Mouse (Mus musculus) embryonic fibroblast, embryonic 13.5 days (primary cell): ENCODE measurements at regions not wholly inside any gene's neighbourhood (a gene's known extent, or its start where the extent isn't known, plus 50 kb on each side); places are given as distances from the start of the nearest gene placed in this dataset.

Experiments
- H3K27ac ChIP-seq: 2 replicates; pipeline ENCODE4 v1.5.1; 2012; ENCODE audit warnings: low read length, control low read depth, inconsistent platforms; ENCODE audit not compliant: insufficient read depth
- H3K4me1 ChIP-seq: 2 replicates; pipeline ENCODE4 v1.6.1; 2011; ENCODE audit warnings: low read length; ENCODE audit not compliant: control insufficient read depth, insufficient read depth
- H3K4me3 ChIP-seq: 2 replicates; pipeline ENCODE4 v1.5.1; 2011; ENCODE audit warnings: mild to moderate bottlenecking, control low read depth, low read length; ENCODE audit not compliant: insufficient read depth
- CTCF ChIP-seq: IDR thresholded peaks from 2 replicates; pipeline ENCODE4 v1.5.1; 2011; ENCODE audit warnings: mild to moderate bottlenecking, control low read depth, low read length, moderate library complexity, borderline replicate concordance; ENCODE audit not compliant: insufficient read depth
- POLR2A ChIP-seq: IDR thresholded peaks from 2 replicates; pipeline ENCODE4 v1.6.1; 2011; ENCODE audit warnings: low read depth, mild to moderate bottlenecking, control low read depth, low read length, moderate library complexity

DNA sequence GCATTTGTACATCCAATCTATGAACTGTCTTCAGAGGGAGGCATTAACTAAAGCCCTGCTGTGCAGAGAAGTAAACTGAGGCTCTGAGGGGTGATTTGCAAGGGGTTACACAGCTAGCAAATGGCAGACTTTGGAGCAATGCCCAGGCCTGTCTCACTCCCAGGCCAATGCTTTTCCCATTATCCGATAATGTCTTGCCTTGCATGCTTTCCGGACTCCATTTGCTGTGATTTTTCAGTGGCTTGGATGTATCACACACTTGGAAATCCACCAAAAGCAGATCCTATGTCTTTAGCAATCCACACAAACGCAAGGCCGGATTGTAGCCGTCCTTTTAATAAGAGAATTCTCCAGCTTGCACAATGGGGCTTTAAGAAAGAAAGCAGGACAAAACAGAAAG is 281.7 kb upstream of the Ppargc1a start:
- H3K4me1 ChIP-seq: no peaks in the 10 kb centered on the region
- no peak for TF ChIP-seq CTCF
- no peak for TF ChIP-seq POLR2A
- H3K4me3 ChIP-seq: no peak overlapping the region
- no peak overlapping the region for H3K27ac ChIP-seq

GRCm38 (mm10) chr5:51842189-51842588 is 274.7 kb upstream of the Ppargc1a start:
- no peak for TF ChIP-seq POLR2A
- TF ChIP-seq CTCF: no peak
- Histone ChIP-seq H3K4me3 (no peak overlapping the region), H3K4me1 (no peaks in the 10 kb centered on the region), H3K27ac (no peak overlapping the region)

GRCm38 (mm10) chr5:51841763-51842162 is 274.2 kb upstream of the Ppargc1a start:
- H3K4me3 ChIP-seq: no peak overlapping the region
- H3K4me1 ChIP-seq: no peaks in the 10 kb centered on the region
- no peak overlapping the region for H3K27ac ChIP-seq
- TF ChIP-seq CTCF (no peak), POLR2A (no peak)

DNA sequence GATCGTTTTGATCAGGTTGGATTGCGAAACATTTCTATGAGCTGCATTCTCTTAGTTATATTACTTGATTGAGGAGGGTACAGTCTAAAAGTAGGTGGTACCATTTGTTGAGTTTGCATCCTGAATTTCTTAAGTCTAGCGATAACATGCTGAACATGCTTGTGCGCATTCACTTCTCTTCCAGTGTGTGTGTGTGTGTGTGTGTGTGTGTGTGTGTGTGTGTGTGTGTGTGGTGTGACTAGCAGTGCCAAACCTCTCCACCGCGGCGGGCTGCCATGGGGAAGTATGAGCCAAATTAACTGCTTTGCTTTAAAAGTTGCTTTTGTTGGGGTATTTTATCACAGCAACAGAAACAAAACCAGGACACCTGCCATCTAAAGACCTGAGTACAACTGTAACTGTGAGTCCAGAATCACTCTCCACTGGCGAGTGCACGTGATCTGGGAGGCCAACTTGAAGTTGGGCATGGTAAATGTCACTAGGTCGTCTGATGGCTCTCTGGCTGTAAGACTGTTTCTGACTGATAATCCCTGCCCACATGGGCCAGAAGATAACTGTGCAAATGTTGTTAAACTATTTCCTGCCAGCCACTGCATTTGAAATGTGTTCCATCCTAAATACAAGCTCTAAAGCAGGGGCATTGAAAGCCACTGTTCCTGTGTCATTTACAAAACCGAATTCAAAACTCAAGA is 273.3 kb upstream of the Ppargc1a start:
- Histone ChIP-seq H3K4me1 (no peaks in the 10 kb centered on the region), H3K27ac (no peak overlapping the region), H3K4me3 (no peak overlapping the region)
- TF ChIP-seq CTCF: no peak
- no peak for TF ChIP-seq POLR2A

DNA sequence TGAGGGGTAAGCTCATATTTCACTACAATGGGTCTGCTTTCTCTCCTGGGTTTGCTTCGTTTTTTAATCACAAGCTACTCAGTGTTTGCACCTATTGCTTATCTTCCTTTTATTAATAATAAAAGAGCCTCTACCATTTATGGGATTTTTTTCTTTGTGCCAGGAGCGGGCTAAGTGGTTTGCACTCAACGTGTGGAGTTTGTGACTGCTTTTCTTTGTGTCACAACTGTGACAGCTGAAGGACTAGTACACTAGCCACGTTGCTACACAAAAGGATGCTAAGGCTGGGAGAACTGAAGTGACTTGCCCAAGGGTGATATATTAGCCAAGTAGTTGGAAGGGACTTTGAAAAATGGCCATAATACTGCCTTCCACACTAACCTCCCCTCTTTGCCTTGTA is 271.8 kb upstream of the Ppargc1a start:
- no peak overlapping the region for H3K4me3 ChIP-seq
- H3K27ac ChIP-seq: no peak overlapping the region
- H3K4me1 ChIP-seq: no peaks in the 10 kb centered on the region
- TF ChIP-seq CTCF (no peak), POLR2A (no peak)

DNA sequence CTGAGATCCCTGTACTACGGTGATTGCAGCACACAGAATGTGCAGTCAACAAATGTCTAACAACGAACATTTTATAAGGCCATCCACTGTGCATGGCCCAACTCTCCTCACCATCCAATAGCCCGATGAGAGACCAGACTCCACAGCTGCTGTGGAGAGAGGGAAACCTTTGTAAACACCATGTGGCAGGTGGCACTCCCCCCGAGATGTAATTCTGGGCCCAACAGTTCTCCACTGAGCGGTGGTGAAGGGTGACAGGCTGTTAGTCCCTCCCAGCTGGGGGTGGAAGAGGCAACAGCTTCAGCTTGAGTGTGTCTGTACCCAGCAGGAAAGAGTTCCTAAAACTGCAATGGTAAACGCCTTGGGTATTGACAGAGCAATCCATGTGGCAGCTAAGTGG is 263.0 kb upstream of the Ppargc1a start:
- H3K27ac ChIP-seq: no peak overlapping the region
- TF ChIP-seq POLR2A (no peak), CTCF (no peak)
- no peak overlapping the region for H3K4me3 ChIP-seq
- H3K4me1 ChIP-seq: no peaks in the 10 kb centered on the region

- H3K4me1 ChIP-seq: no peaks in the 10 kb centered on the region
- TF ChIP-seq POLR2A (no peak), CTCF (no peak)
- H3K4me3 ChIP-seq: no peak overlapping the region
- no peak overlapping the region for H3K27ac ChIP-seq
Observed at GRCm38 (mm10) chr5:51830015-51830414, 262.5 kb upstream of the Ppargc1a start.

DNA sequence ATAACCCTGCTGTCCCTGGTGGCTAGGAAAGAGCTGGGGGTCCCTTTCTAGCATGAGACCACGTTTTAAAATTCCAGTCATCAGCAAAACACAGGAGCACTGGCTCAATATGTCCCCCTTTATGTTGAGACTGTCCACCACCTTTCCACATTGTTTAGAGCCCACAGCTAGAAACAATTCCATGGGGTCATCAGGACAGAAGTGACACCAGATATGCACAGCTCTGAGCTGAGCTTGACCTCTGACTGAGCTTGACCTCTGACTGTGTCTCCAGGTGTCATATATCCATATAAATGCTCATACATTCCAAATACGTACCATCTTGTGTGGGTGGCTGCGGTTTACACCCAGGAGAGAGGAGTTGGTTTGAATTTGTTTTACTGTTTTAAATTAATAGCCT is 262.1 kb upstream of the Ppargc1a start:
- Histone ChIP-seq H3K4me3 (no peak overlapping the region), H3K4me1 (no peaks in the 10 kb centered on the region), H3K27ac (no peak overlapping the region)
- TF ChIP-seq POLR2A (no peak), CTCF (no peak)

DNA sequence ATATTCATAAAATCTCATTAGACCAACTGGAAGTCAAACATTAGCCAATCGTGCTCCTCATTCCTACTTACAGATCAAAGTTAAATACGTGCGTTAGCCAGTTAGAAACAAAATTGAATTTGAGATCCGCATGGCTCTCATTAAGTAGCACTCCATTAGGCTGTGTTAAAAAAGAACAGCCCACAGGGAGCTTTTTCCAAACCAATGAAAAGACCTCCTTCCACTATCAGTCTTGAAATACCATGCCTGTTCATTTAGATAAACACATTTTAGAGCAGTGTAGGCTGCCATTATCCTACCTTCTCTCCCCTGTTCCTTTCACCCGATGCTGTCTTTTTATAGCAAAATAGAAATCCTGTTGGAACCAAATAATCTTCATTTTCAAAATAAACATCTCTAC is 261.5 kb upstream of the Ppargc1a start:
- Histone ChIP-seq H3K4me3 (no peak overlapping the region), H3K4me1 (no peaks in the 10 kb centered on the region), H3K27ac (no peak overlapping the region)
- no peak for TF ChIP-seq POLR2A
- no peak for TF ChIP-seq CTCF

- Histone ChIP-seq H3K4me3 (no peak overlapping the region), H3K27ac (no peak overlapping the region)
- no peak for TF ChIP-seq POLR2A
Observed at GRCm38 (mm10) chr5:51826269-51826668, 258.7 kb upstream of the Ppargc1a start.

More at GRCm38 (mm10) chr5:51826269-51826668, 258.7 kb upstream of the Ppargc1a start:
- H3K4me1 ChIP-seq: no peaks in the 10 kb centered on the region
